In the genomic region with DNA sequence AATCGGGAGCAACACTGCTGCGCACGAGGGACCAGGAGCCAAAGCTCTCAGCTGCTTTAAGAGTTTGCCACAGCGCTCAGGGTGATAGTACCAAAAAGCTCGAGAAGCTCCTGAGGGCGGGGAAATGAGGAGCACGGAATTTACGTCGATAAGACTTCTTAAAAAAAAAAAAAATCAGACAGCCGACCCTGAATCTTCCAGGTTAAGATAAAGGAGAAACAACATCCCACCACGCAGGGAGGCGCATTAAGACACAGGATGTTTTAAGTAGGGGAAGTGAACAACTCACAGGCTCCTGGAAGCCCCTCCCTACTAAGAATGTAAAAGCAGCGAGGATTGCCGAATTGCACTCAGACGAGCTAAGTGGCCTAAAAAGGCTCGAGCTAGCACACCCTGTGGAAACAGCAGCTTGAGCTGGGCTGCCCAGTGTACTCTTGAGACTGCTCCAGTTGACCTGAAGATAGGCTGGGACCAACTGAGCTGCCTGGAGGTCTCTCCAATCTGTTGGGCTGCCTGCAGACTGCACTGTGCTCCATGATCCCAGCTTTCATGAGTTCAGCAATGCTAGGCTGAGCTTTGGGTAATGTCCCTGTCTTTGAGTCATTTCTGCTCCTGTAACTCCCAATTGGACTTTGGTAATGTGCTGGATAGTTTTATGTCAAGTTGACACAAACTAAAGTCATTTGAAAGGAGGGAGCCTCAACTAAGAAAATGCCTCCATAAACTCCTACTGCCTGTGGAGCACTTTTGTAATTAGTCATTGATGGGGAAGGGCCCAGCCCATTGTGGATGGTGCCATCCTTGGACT, we compare ENCODE assay signal across 8 mouse cellular contexts. TPM values are rescaled to one million over a fixed set of nuclear protein-coding genes. Genes with fewer than 3 reads are reported as not detected.
DNase-seq lines count a peak whose midpoint lies in the region; ATAC-seq and TF ChIP-seq lines count a peak whose summit lies in the region.

No protein-coding gene starts in this region.

- peak overlapping the region; percentile 95 for H3K9ac ChIP-seq in MEL (ENCODE audit: control insufficient read depth, low read depth, low read length, poor library complexity, severe bottlenecking)
- H3K9ac ChIP-seq in forebrain, postnatal 0 days = peak overlapping the region; percentile 67
- peak overlapping the region; percentile 70 for H3K9ac ChIP-seq in limb, embryonic 13.5 days
- H3K9ac ChIP-seq in midbrain, embryonic 14.5 days (replicated peaks; ENCODE audit: low read length) = peak overlapping the region; percentile 55

- no peaks in the 10 kb centered on the region for H3K9me3 ChIP-seq in MEL (replicated peaks; ENCODE audit: insufficient read depth, low read length)
- H3K9me3 ChIP-seq in forebrain, postnatal 0 days (ENCODE audit: low read length) = no peaks in the 10 kb centered on the region
- no peaks in the 10 kb centered on the region for H3K9me3 ChIP-seq in limb, embryonic 13.5 days
- H3K9me3 ChIP-seq in midbrain, embryonic 14.5 days (ENCODE audit: control insufficient read depth, low read length) = no peaks in the 10 kb centered on the region

- under 1% methylated on average over 16 of the region's 16 CpGs for WGBS in forebrain, postnatal 0 days
- under 1% methylated on average over 16 of the region's 16 CpGs for WGBS in limb, embryonic 13.5 days
- under 1% methylated on average over 16 of the region's 16 CpGs for WGBS in midbrain, embryonic 14.5 days

- H3K27ac ChIP-seq in MEL (ENCODE audit: control insufficient read depth, low read depth, low read length) = peak overlapping the region; percentile 90
- peak overlapping the region; percentile 60 for H3K27ac ChIP-seq in forebrain, postnatal 0 days (ENCODE audit: low read depth, low read length)
- H3K27ac ChIP-seq in limb, embryonic 13.5 days = peak overlapping the region; percentile 86
- no peak overlapping the region for H3K27ac ChIP-seq in midbrain, embryonic 14.5 days (replicated peaks; ENCODE audit: low read depth, low read length)

- TF ChIP-seq CTCF in MEL (IDR thresholded peaks at IDR 0.05 in 2 of 3, conservative IDR thresholded peaks at IDR 0.05 in 1 of 3; ENCODE audit: control insufficient read depth in 1 of 3, insufficient read depth in 1 of 3, low read depth in 2 of 3, low read length in 3 of 3, poor library complexity in 1 of 3, severe bottlenecking in 1 of 3) = no peak
- no peak for TF ChIP-seq CTCF in forebrain, postnatal 0 days (IDR thresholded peaks at IDR 0.05; ENCODE audit: low read depth)

- no peak; the same call in 1 of the 2 replicates for ATAC-seq in forebrain, postnatal 0 days
- ATAC-seq in limb, embryonic 13.5 days (ENCODE audit: low FRiP score, low read depth) = no peak; the same call in 1 of the 2 replicates
- no peak for ATAC-seq in midbrain, embryonic 14.5 days (ENCODE audit: low FRiP score, low TSS enrichment)

- H3K4me2 ChIP-seq in forebrain, postnatal 0 days (ENCODE audit: low read depth) = peak overlapping the region; percentile 69
- H3K4me2 ChIP-seq in limb, embryonic 13.5 days (replicated peaks) = peak overlapping the region; percentile 81
- H3K4me2 ChIP-seq in midbrain, embryonic 14.5 days (ENCODE audit: low read length) = peak overlapping the region; percentile 92

- peak overlapping the region; percentile 77 to 93 for H3K4me3 ChIP-seq in MEL (ENCODE audit: control insufficient read depth in 1 of 2, insufficient read depth in 1 of 2, low read depth in 2 of 2, low read length in 2 of 2)
- peak overlapping the region; percentile 59 for H3K4me3 ChIP-seq in forebrain, postnatal 0 days (ENCODE audit: low read depth, low read length)
- peak overlapping the region; percentile 63 for H3K4me3 ChIP-seq in limb, embryonic 13.5 days
- H3K4me3 ChIP-seq in midbrain, embryonic 14.5 days (replicated peaks; ENCODE audit: low read depth, low read length) = peak overlapping the region; percentile 52

- TF ChIP-seq RAD21 in MEL (IDR thresholded peaks at IDR 0.05; ENCODE audit: low read depth, low read length) = no peak

- H3K79me2 ChIP-seq in MEL (ENCODE audit: control insufficient read depth, insufficient read depth, low read length, poor library complexity) = peaks cover 5% of the 10 kb centered on the region; the same call in 1 of the 2 replicates

- peak; percentile 42 for DNase-seq in cerebellum, adult 9-10 months
- no peak for DNase-seq in cerebellum, adult 11 months
- DNase-seq in MEL (ENCODE audit: low read depth, low spot score) = peak; percentile 91
- DNase-seq in forebrain, postnatal 0 days = no peak
- DNase-seq in midbrain, embryonic 14.5 days = no peak
- DNase-seq in adrenal gland, postnatal 14 days = no peak
- DNase-seq in urinary bladder, postnatal 10 days (ENCODE audit: low spot score) = no peak

- peaks cover 0 to 11% of the 10 kb centered on the region in 2 experiments; a peak in 2 of 4 replicates for H3K36me3 ChIP-seq in MEL (ENCODE audit: control insufficient read depth in 1 of 2, insufficient read depth in 2 of 2, low read length in 2 of 2)
- peaks cover 20% of the 10 kb centered on the region for H3K36me3 ChIP-seq in forebrain, postnatal 0 days (ENCODE audit: insufficient read depth)
- peaks cover 44% of the 10 kb centered on the region for H3K36me3 ChIP-seq in limb, embryonic 13.5 days
- H3K36me3 ChIP-seq in midbrain, embryonic 14.5 days (ENCODE audit: control insufficient read depth, insufficient read depth, low read length) = peaks cover 43% of the 10 kb centered on the region

- peaks cover 3 to 13% of the 10 kb centered on the region in 2 experiments; a peak in 3 of 4 replicates for H3K4me1 ChIP-seq in MEL (ENCODE audit: control insufficient read depth in 1 of 2, insufficient read depth in 2 of 2, low read length in 2 of 2)
- H3K4me1 ChIP-seq in forebrain, postnatal 0 days (ENCODE audit: insufficient read depth) = peaks cover 14% of the 10 kb centered on the region
- peaks cover 18% of the 10 kb centered on the region for H3K4me1 ChIP-seq in limb, embryonic 13.5 days
- H3K4me1 ChIP-seq in midbrain, embryonic 14.5 days (ENCODE audit: control insufficient read depth, insufficient read depth, low read length) = peaks cover 9% of the 10 kb centered on the region; the same call in 1 of the 2 replicates

- TF ChIP-seq EP300 in MEL (IDR thresholded peaks at IDR 0.05; ENCODE audit: low read depth in 1 of 2, low read length in 2 of 2) = no peak

- TF ChIP-seq POLR2A in MEL (IDR thresholded peaks at IDR 0.05; ENCODE audit: control insufficient read depth in 1 of 2, insufficient read depth in 1 of 2, low read depth in 1 of 2, low read length in 2 of 2, poor library complexity in 1 of 2) = peak; percentile 1 to 51; a peak in 1 of 4 replicates

- H3K27me3 ChIP-seq in MEL (ENCODE audit: control insufficient read depth in 1 of 2, insufficient read depth in 2 of 2, low read length in 2 of 2) = no peaks in the 10 kb centered on the region
- H3K27me3 ChIP-seq in forebrain, postnatal 0 days (ENCODE audit: insufficient read depth, low read length) = no peaks in the 10 kb centered on the region
- no peaks in the 10 kb centered on the region for H3K27me3 ChIP-seq in limb, embryonic 13.5 days
- no peaks in the 10 kb centered on the region for H3K27me3 ChIP-seq in midbrain, embryonic 14.5 days (ENCODE audit: control insufficient read depth, insufficient read depth, low read length)

RNA-seq across cellular contexts. Expression of gene Mif4gd, which starts 0.6 kb away (rescaled TPM):
- 42.0 and 52.0 TPM in 2 replicates for total RNA-seq in MEL (2012; rRNA removed)
- 10 to 100 TPM in 1 of 2 experiments, not detected in 1; 62.9 TPM for polyA plus RNA-seq in MEL (2012; ENCODE audit: insufficient read depth in 1 of 2, insufficient read length in 2 of 2, low read depth in 1 of 2, low replicate concordance in 2 of 2, missing spikeins in 1 of 2)
- total RNA-seq in forebrain, postnatal 0 days (2014; rRNA removed) = 12.2 and 16.9 TPM in 2 replicates
- polyA plus RNA-seq in forebrain, postnatal 0 days (2015; fragmentation: Nextera tagmentation; extraction: Ambion mirVana) = 14.4 and 19.4 TPM in 2 replicates
- polyA plus RNA-seq in limb, embryonic 13.5 days (2015; fragmentation: Nextera tagmentation; extraction: Ambion mirVana) = 18.8 and 19.8 TPM in 2 replicates
- 9.7 and 11.4 TPM in 2 replicates for polyA plus RNA-seq in midbrain, embryonic 14.5 days (2014; fragmentation: Nextera tagmentation; extraction: Ambion mirVana)
- 98.2 and 112 TPM in 2 replicates for total RNA-seq in adrenal gland, postnatal 14 days (2021)

RNA-seq across cellular contexts. Expression of gene Gga3, which starts 9.5 kb away (rescaled TPM):
- 24.0 and 28.6 TPM in 2 replicates for total RNA-seq in MEL (2012; rRNA removed)
- polyA plus RNA-seq in MEL (2012; ENCODE audit: insufficient read depth in 1 of 2, insufficient read length in 2 of 2, low read depth in 1 of 2, low replicate concordance in 2 of 2, missing spikeins in 1 of 2) = 10 to 100 TPM in 1 of 2 experiments, not detected in 1; 59.9 TPM
- total RNA-seq in forebrain, postnatal 0 days (2014; rRNA removed) = 34.0 and 34.5 TPM in 2 replicates
- 15.2 and 18.5 TPM in 2 replicates for polyA plus RNA-seq in forebrain, postnatal 0 days (2015; fragmentation: Nextera tagmentation; extraction: Ambion mirVana)
- polyA plus RNA-seq in limb, embryonic 13.5 days (2015; fragmentation: Nextera tagmentation; extraction: Ambion mirVana) = 18.1 and 20.9 TPM in 2 replicates
- polyA plus RNA-seq in midbrain, embryonic 14.5 days (2014; fragmentation: Nextera tagmentation; extraction: Ambion mirVana) = 29.3 and 34.3 TPM in 2 replicates
- 19.5 and 23.8 TPM in 2 replicates for total RNA-seq in adrenal gland, postnatal 14 days (2021)

RNA-seq across cellular contexts. Expression of gene Mrps7, which starts 9.6 kb away (rescaled TPM):
- 138 and 157 TPM in 2 replicates for total RNA-seq in MEL (2012; rRNA removed)
- polyA plus RNA-seq in MEL (2012; ENCODE audit: insufficient read depth in 1 of 2, insufficient read length in 2 of 2, low read depth in 1 of 2, low replicate concordance in 2 of 2, missing spikeins in 1 of 2) = 100 to 1,000 TPM; 106 to 199 TPM
- 34.6 and 46.3 TPM in 2 replicates for total RNA-seq in forebrain, postnatal 0 days (2014; rRNA removed)
- polyA plus RNA-seq in forebrain, postnatal 0 days (2015; fragmentation: Nextera tagmentation; extraction: Ambion mirVana) = 74.1 and 78.1 TPM in 2 replicates
- 91.6 and 93.5 TPM in 2 replicates for polyA plus RNA-seq in limb, embryonic 13.5 days (2015; fragmentation: Nextera tagmentation; extraction: Ambion mirVana)
- 75.7 and 83.4 TPM in 2 replicates for polyA plus RNA-seq in midbrain, embryonic 14.5 days (2014; fragmentation: Nextera tagmentation; extraction: Ambion mirVana)
- 81.0 and 87.7 TPM in 2 replicates for total RNA-seq in adrenal gland, postnatal 14 days (2021)

RNA-seq across cellular contexts. Expression of gene Slc25a19, which starts 14.8 kb away (rescaled TPM):
- 30.0 and 35.3 TPM in 2 replicates for total RNA-seq in MEL (2012; rRNA removed)
- polyA plus RNA-seq in MEL (2012; ENCODE audit: insufficient read depth in 1 of 2, insufficient read length in 2 of 2, low read depth in 1 of 2, low replicate concordance in 2 of 2, missing spikeins in 1 of 2) = 10 to 100 TPM in 1 of 2 experiments, not detected in 1; 43.1 TPM
- total RNA-seq in forebrain, postnatal 0 days (2014; rRNA removed) = 34.3 and 38.7 TPM in 2 replicates
- polyA plus RNA-seq in forebrain, postnatal 0 days (2015; fragmentation: Nextera tagmentation; extraction: Ambion mirVana) = 51.1 and 51.7 TPM in 2 replicates
- 28.5 and 30.2 TPM in 2 replicates for polyA plus RNA-seq in limb, embryonic 13.5 days (2015; fragmentation: Nextera tagmentation; extraction: Ambion mirVana)
- polyA plus RNA-seq in midbrain, embryonic 14.5 days (2014; fragmentation: Nextera tagmentation; extraction: Ambion mirVana) = 35.8 and 39.8 TPM in 2 replicates
- total RNA-seq in adrenal gland, postnatal 14 days (2021) = 181 and 188 TPM in 2 replicates

RNA-seq across cellular contexts. Expression of gene Nup85, which starts 49.1 kb away (rescaled TPM):
- total RNA-seq in MEL (2012; rRNA removed) = 338 and 362 TPM in 2 replicates
- 100 to 1,000 TPM in 1 of 2 experiments, not detected in 1; 370 TPM for polyA plus RNA-seq in MEL (2012; ENCODE audit: insufficient read depth in 1 of 2, insufficient read length in 2 of 2, low read depth in 1 of 2, low replicate concordance in 2 of 2, missing spikeins in 1 of 2)
- total RNA-seq in forebrain, postnatal 0 days (2014; rRNA removed) = 62.6 and 90.3 TPM in 2 replicates
- 66.2 and 78.7 TPM in 2 replicates for polyA plus RNA-seq in forebrain, postnatal 0 days (2015; fragmentation: Nextera tagmentation; extraction: Ambion mirVana)
- 184 and 186 TPM in 2 replicates for polyA plus RNA-seq in limb, embryonic 13.5 days (2015; fragmentation: Nextera tagmentation; extraction: Ambion mirVana)
- polyA plus RNA-seq in midbrain, embryonic 14.5 days (2014; fragmentation: Nextera tagmentation; extraction: Ambion mirVana) = 83.7 and 107 TPM in 2 replicates
- 40.7 and 52.8 TPM in 2 replicates for total RNA-seq in adrenal gland, postnatal 14 days (2021)

Comparison
In these comparisons a context has a peak if more than half of its experiments do, and no peak if none do; other contexts are left out.
1. DNase-seq: peak in cerebellum, adult 9-10 months (single experiment) and MEL (single experiment); none in cerebellum, adult 11 months (single experiment), forebrain, postnatal 0 days (single experiment), midbrain, embryonic 14.5 days (single experiment), adrenal gland, postnatal 14 days (single experiment) and urinary bladder, postnatal 10 days (single experiment).
2. Peak in every context shown above with its lines, with median percentiles within 50 percentile points of each other: H3K4me3 ChIP-seq, H3K9ac ChIP-seq and H3K4me2 ChIP-seq.